Mouse (Mus musculus): ENCODE results near the gene Gm29106. TPM values are rescaled to one million over a fixed set of nuclear protein-coding genes. Genes with fewer than 3 reads are reported as not detected.
"Not testable (repeated sequence)": the region's sequence is repeated elsewhere in the genome, so short reads cannot be mapped to it uniquely, and the experiment has no call there.

Gm29106 gene
- not detected in 2 replicates for polyA plus RNA-seq (2012; rRNA removed)

DNA sequence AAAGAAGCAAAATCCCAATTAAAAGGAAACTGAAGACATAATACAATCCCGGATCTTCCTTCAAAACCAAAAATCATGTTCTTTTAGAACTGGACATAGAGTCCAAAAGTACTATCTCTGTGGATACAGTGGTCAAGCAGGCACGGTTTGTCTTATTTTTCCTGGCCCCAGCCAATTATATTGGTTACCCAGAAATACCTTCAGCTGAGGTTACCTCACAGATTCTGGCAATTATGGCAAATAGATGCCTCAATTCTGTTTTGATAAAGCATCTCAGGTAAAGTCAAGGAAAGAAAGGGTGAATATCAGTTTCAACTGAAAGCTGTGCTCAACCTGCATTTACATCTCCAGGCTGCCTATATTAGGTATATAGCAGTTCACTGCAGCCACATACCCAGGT lies at the start of gene Gm29106:
Gene Gm29106 (plus strand): TSS at position 301 of the 400 bp plus-strand sequence.
- not testable (repeated sequence) for H3K4me1 ChIP-seq (replicated peaks; ENCODE audit: control insufficient read depth, insufficient read depth, low read length); H3K27ac ChIP-seq (ENCODE audit: control insufficient read depth, insufficient read depth, low read length); H3K4me3 ChIP-seq (ENCODE audit: control insufficient read depth, insufficient read depth, low read length); H3K27me3 ChIP-seq (ENCODE audit: control insufficient read depth, insufficient read depth, low read length); H3K36me3 ChIP-seq (ENCODE audit: control insufficient read depth, insufficient read depth, low read length); DNase-seq
- WGBS = 66% methylated on average over 2 of the region's 2 CpGs

DNA sequence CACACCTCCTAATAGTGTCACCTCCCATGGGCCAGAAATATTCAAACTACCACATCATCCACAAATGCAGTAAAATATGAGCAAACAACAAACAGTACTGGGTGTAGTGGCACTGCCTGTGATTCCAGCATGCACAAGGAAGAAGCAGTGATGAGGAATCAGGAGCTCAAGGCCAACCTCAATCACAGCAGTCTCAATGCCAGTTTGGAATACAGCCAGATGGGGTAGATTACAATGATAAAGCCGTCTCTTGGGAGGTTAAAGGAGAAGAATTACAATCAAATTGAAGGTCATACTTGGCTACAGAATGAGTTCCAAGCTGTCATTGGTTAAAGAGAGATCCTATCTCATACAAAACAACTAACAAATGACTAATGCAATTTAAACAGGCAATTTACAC lies 52.2 kb downstream of the Gm29106 start:
- WGBS = 83% methylated on average over 1 of the region's 1 CpGs
- Histone ChIP-seq H3K4me3 (ENCODE audit: control insufficient read depth, insufficient read depth, low read length) (no peak overlapping the region), H3K27me3 (ENCODE audit: control insufficient read depth, insufficient read depth, low read length) (no peaks in the 10 kb centered on the region), H3K36me3 (ENCODE audit: control insufficient read depth, insufficient read depth, low read length) (no peaks in the 10 kb centered on the region), H3K27ac (ENCODE audit: control insufficient read depth, insufficient read depth, low read length) (no peak overlapping the region), H3K4me1 (replicated peaks; ENCODE audit: control insufficient read depth, insufficient read depth, low read length) (no peaks in the 10 kb centered on the region)
- no peak for DNase-seq
- TF ChIP-seq POLR2A (IDR thresholded peaks at IDR 0.05; ENCODE audit: control insufficient read depth, extremely low read depth, insufficient read depth, low read length, poor library complexity) = no peak
- TF ChIP-seq CTCF (IDR thresholded peaks at IDR 0.05; ENCODE audit: borderline replicate concordance, control insufficient read depth, extremely low read depth, insufficient read depth, low read length, poor library complexity) = no peak

DNA sequence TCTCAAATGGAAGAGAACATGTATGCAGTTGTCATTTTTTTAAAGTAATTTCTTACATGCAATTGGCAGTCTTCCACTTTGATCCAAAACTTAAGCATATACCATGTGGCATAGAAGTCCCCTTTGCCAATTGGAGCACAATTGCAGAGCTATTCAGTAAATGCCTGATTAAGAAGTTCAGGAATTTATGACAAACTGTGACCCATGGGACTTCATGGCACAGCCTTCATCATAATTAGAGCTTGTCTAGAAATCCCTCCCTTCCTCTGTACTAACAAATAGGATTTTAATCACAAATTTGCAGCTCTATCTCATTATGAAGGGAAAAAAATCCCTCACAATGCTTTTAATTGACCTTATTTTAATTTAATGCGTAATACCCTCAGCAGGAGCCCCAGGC lies 59.7 kb downstream of the Gm29106 start:
- Histone ChIP-seq H3K4me1 (replicated peaks; ENCODE audit: control insufficient read depth, insufficient read depth, low read length) (no peaks in the 10 kb centered on the region), H3K4me3 (ENCODE audit: control insufficient read depth, insufficient read depth, low read length) (no peak overlapping the region), H3K27ac (ENCODE audit: control insufficient read depth, insufficient read depth, low read length) (no peak overlapping the region), H3K27me3 (ENCODE audit: control insufficient read depth, insufficient read depth, low read length) (no peaks in the 10 kb centered on the region), H3K36me3 (ENCODE audit: control insufficient read depth, insufficient read depth, low read length) (no peaks in the 10 kb centered on the region)
- TF ChIP-seq CTCF (IDR thresholded peaks at IDR 0.05; ENCODE audit: borderline replicate concordance, control insufficient read depth, extremely low read depth, insufficient read depth, low read length, poor library complexity) (no peak), POLR2A (IDR thresholded peaks at IDR 0.05; ENCODE audit: control insufficient read depth, extremely low read depth, insufficient read depth, low read length, poor library complexity) (no peak)
- 94% methylated on average over 1 of the region's 1 CpGs for WGBS
- no peak for DNase-seq

Other genes starting within 250 kb of the Gm29106 start
- gene Gm28168, start 248.5 kb upstream of the Gm29106 start, polyA plus RNA-seq (2012; rRNA removed) = not detected in 2 replicates
- not detected in 2 replicates for gene Gm7145, start 210.6 kb upstream of the Gm29106 start, polyA plus RNA-seq (2012; rRNA removed)
- gene Tsn, start 135.2 kb downstream of the Gm29106 start, polyA plus RNA-seq (2012; rRNA removed) = 62.6 and 81.5 TPM in 2 replicates
- gene Nifk, start 145.3 kb downstream of the Gm29106 start, polyA plus RNA-seq (2012; rRNA removed) = 8.9 and 11.3 TPM in 2 replicates
- 38.4 and 39.6 TPM in 2 replicates for gene Clasp1, start 212.5 kb downstream of the Gm29106 start, polyA plus RNA-seq (2012; rRNA removed)

All from thymus, adult 2 months (tissue).